Mouse (Mus musculus): ENCODE measurements around the gene A730049H05Rik.
A peak's percentile ranks its signal among the peaks of the same experiment; 100 is the strongest.

Gene A730049H05Rik

DNA sequence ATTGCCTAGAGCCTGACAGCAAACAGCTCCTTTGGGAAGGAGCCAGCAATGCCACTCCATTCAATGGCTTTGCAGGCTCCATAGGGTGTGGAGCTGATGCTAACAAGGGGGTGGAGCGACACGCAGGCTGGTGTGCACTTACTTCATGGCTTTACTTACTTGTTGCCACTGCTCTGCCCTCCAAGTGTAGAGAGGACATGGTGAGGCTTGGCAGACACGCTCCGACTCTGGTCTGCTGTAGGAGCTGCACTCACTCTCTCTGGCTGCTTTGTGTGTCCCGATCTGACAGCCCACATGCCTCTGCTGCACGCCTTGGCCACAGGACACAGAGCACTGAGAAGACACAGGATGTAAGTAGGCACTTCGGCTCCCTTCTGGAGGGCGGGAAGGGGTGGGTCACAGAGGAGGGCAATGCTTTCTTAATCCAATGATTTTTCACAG, at the start of gene A730049H05Rik:
TSS of gene A730049H05Rik (plus strand) at position 168 of the 441 bp plus-strand sequence.
- DNase-seq, result peak; percentile 50

DNA sequence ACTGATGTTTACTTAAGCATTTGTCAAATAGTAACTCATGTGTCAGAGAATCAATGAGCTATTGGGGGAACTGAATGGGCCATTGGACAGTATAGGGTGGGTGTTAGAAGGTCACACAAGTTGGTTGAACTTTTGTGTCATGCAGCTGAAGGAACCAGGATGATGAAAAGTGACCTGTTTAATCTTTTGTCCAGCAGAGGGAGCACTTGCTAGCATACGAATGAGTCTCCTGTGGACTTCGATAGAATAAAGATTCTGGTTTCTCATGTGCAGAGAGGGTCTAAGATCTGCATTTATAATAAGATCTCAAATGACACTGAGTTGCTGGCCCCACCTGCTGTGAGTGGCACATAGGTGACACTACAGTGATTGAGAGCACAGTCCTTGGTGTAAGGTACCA, 39.9 kb upstream of the A730049H05Rik start:
- peak; percentile 33 for DNase-seq

DNA sequence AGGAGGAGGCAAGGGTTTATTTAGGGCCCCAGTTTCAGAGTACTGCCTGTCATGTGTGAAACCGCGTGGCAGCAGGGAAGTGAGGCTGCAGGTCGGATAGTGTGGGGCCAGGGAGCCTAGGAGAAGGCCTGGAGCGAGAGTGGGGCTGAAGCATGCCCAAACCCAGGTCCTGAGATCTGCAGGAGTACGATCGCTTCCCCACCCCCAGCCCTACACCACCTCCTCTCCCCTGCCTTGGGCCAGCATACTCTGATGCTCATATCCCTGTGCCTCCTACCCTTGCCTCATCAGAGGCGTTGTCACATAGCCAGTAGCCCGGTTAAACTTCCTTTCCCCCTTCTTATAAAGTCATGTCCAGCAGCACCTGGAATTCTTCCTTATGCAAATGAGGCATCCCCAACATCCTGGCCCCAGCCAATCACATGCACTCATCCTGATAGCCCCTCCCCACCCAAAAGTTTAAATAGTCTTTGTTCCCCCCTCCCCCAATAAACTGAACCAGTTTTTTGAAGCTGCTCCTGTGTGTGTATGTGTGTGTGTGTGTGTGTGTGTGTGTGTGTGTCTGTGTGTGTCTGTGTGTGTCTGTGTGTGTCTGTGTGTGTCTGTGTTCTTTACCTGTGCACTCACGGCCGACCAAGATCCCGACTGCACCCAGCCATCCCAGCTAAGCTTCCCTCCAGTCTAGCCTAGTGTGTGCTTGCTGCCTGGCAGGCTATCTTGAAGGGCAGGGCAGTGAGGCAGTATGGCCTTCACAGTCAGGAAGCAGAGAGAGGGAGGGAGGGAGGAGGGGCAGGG, 36.9 kb upstream of the A730049H05Rik start:
- DNase-seq, result peak; percentile 45

DNA sequence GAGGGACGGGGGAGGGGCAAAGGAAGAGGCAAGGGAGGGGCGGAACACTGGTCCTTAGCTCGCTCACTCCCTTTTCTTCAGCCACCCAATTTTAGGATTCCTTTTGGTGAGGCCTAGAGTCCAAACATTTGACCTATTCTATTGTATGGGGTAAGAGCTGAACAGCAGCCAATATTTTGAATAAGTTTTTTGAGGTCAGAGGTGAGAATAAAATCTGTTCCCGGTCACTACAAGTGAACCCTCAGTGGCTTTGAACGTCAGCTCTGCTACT, 36.4 kb upstream of the A730049H05Rik start:
- no peak for DNase-seq

DNA sequence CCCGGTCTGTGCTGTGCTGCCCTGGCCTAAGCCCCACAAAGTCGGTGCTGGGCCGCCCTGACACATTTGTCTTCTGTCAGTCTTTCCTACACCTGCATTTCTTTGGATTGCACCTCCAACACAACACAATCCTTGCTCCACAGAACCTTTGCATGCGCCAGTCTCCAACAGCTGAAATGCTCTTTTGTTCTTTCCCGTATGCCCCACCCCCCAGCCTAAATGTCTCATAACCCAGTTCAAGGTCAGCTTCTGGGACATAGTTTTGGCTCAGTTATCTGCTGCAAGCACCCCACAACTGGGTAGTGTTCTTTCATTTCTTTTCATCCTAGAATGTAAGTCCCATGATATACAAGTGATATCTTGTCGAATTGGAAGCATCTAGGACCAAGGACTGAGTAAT, 34.8 kb upstream of the A730049H05Rik start:
- DNase-seq, result no peak

DNA sequence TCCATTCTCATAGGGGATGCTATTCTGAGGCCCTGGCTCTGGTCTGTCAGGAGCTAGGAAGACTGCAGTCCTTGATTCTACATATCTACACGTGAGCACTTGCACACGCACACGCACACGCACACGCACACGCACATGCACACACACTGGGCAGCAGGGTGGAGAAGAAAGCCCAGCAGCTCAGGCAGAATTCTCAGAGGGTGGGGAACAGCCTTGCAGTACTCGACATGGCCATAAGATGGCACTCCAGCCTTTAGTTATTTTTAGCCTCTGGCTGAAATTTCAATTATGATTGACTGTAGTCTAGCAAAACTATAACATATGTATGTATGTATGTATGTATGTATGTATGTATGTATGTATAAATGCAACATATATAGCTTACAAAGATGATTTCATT, 31.5 kb upstream of the A730049H05Rik start:
- DNase-seq, result peak; percentile 74

DNA sequence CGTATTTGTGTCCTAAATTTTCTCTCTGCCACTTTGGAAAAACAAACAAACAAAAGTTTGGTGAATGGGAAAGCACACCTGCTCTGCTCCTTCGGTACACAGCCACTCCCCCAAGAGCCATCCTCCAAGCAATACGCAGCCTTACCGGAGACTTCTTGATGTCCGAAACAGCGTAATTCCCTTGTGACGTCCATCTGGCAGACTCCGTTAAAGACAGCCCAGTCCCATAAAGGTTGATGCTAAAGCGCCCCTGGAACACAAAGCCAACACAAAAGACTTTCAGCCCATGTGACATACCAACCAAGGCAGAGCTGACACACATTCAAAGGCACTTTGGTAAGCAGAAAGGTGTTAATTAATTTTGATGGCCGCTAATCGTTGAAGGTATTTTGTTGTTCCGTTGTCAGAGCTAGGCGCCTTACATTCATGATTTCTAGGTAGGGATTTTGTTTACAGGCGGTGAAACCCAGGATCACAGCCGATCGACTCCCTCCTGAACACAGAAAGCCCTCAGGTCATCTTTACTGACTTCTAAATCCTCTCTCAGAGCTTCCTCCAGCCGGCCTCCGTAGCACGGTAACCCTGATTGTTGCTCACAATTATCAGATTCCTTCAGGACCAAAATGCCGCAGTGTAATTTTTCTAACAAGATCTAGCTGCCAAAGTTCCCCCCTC, 29.4 kb upstream of the A730049H05Rik start:
- DNase-seq, result no peak

DNA sequence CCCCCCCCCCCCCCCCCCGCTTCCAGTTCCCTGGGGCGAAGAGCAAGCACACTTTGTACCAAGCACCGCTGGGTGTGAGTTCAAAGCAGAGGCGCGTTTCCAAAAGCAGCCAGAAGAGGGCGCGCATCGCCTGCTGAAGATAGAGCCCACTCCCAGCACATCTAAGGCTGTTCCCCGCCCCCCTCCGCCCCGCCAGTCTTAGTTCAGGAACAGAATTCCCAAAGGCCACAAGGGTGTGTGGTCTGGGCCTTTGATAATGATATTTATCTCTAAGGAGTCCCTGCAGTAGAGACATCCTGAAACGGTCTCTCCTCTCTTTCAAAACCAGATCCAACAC, 28.9 kb upstream of the A730049H05Rik start:
- peak; percentile 96 for DNase-seq

DNA sequence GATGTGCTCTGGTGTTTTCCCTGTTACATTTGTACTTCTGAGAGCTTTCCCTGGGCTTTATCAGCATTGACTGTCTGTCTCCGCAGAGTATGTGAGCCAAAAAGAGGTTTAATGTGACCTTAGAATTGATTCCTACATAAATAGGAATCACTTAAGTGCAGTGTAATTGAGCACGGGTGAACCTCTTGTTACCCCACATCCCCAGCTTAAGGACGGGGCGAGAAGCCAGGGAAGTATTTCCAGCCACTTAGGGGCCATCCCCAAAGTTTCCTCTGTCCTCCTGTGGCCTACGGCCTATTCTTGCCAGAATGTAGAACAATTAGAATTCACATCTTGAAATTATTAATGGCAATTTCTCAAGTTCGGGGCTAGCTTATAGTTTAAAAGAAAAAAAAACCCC, 22.5 kb upstream of the A730049H05Rik start:
- no peak for DNase-seq

DNA sequence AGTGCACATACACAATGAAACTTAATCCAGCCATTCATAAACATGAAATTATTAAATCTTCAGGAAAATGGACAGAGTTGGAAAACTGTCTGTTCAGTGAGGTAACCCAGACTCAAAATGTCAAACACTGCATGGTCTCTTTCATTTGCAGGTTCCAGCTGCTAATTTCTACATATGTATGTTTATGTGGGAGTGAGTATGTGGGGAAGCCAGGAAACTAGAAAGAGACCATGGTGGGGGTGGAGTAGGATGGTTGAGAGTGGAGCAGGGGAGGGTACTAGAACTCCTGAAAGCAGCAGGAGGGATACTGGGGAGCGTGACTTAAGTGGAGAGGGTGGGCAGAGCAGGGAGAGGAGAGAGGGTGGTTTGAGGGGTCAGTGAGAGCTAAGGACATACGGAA, 14.8 kb upstream of the A730049H05Rik start:
- no peak for DNase-seq

DNA sequence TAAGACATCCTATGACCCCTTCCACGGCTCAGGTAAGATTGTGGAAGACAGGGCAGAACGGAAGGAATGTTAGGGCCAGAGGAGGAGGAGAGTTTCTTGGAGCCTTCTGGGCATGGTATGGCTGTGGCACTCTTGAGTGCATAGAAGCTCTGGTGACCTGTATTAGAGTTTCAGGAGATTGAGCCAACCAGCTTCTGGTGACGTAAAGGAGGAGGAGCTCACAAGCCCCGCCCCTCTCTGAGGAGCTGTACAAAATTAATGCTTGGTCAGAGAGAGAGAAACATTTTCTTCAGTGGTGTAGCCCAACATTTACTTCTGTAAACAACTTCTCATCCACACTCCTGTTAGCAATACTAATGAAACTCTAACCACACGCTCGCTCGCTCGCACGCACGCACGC, 13.9 kb upstream of the A730049H05Rik start:
- no peak for DNase-seq

DNA sequence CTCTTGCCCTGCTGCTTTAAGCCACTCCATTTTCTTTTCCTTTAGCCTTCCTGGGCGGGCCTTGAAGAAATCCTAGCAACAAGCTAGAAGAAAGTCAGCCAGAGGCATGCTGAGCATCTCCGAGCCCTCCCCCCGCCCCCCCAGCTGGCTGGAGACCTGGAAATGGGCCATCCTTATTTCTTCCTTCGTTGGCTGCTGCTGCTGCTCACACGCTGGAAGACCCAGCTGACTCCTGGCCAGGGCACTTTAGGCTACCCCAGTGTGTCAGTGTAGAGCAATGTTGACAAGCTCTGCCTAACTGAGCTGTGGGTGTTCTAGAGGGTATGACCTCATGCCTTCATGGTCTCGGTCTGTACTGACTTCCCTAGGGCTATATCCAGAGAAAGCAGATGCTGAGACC, 13.1 kb upstream of the A730049H05Rik start:
- peak; percentile 63 for DNase-seq

DNA sequence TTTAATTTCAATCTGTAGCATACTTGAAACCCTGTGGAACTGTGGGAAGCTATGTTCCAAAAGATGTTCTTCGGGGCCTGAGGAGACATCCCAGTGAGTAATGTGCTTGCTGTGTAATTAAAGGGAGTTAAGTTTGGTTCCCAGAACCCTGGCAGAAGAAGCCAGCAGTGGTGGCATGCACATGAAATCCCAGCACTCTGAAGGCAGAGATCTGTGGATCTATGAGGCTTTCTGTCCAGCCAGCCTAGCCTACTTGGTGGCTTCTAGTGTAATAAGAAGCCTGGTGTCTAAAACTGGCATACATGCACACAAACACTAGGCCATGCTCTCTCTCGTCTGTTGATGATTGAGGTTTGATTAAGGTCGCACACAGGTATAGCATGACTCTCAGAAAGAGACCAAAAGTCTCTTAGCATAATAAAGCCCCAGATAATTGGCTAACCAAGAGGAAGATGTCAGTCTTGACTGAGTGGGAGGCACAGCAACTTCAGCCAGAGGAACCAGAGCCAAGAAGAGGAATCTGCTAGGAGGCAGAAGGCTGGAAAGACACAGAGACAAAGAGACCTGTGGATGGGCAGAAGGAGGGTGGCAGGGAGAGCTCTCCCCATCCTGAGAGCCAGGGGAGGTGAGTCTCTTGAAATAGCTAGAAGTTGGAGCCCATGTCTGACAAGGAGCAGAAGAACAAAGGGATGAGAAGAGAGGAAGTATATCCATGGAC, 11.9 kb upstream of the A730049H05Rik start:
- no peak for DNase-seq

DNA sequence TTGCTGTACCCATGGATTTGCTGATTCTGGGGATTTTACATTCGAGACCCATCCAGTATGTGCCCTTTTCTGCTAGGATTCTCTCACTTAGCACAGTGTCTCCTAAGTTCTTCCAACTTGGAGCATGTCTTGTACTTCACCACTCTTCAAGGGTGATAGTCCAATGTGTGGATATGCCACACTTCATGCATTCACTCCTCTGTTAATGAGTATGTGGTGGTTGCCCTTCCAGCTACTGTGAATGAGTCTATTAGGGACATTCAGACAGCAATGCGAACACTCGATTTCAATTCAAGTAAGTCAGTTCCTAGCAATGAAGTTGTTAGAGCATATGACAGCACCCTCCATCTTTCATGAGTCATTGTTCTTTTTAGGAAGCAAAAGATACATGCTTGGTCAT, 6.5 kb upstream of the A730049H05Rik start:
- no peak for DNase-seq

DNA sequence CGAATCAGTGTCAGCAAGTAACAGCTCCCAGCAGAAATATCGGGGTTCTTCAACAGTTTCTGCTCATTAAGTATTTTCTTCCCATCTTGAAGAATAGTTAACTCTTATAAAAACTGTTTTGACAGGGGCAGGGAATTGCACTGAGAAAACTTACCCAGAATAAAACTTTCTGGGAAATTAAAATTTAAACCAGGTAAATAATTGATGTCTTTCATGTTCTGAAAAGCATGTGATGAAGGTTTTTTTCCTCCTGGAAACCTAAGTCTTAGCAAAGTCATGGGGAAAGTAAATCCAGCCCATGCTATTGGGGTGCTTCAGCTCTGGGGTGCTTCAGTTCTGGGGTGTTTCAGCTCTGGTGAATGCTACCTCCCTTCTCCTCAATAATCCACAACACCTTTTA, 5.7 kb upstream of the A730049H05Rik start:
- no peak for DNase-seq

DNA sequence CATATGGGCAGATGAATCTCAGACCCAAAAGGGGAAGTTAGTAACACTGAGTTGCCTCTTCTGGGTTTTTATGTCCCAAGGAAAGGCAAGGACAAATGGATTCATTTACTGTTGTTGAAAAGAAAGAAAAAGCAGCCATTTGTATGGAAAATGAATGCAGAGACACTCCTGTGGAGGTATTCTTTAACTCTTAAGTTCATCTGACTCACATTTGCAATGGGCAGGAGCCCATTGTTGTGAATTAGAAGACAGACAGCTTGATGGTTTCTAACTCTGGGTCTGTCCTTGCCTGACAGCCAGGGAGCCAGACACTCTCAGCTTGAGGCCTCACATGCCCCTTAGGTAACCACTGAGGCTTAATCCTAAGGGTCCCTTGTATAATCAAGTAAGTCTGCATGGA, 4.7 kb upstream of the A730049H05Rik start:
- DNase-seq, result no peak

DNA sequence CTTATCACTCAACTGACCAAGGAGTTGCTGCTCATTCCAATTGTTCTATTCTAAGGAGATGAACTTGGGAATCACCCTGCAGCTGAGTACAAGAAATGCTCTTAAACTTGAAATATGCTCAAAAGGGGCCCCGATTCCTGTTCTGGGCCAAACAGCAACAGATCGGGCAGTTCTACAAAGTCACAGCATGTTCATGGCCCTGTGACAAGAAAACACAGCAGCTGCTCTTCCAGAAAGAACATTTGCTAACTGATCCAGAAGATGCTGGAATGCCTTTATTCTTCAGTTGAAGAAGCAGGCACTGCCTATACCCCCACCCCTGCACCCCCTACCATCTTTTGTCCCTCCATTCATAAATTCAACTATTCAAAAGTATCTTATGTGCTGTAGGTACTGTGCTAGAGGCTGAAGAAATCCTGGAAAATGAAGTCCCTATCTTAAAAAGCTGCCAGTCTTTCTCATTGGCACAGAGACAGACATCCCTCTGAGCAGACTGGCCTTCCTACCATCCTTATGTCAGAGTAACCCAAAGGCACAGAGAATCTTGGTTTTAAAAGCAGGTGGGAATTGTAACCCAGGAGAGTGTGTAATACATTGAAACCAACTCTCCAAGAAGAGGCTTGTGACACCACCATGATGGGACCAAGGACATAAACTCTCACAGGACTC, 3.4 kb upstream of the A730049H05Rik start:
- peak; percentile 49 for DNase-seq

DNA sequence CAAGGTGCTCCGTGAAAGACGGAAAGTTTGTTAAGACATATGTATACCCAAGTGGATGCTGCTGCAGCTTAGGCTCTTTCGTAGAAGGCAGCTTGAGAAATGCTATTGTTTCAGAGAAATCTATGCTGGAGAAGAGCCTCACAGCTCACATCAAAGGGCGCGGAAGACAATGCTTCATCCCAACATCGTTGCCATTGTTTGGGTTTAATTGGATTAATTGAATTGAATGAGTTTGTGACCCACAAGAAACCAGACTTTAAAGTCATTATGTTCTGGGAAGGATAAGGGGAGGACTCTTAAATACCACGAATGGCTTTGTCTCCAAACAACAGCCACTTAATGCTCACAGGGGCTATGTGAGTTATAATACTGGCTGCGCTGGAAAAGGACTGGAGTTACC, 1.4 kb downstream of the A730049H05Rik start:
- no peak for DNase-seq

DNA sequence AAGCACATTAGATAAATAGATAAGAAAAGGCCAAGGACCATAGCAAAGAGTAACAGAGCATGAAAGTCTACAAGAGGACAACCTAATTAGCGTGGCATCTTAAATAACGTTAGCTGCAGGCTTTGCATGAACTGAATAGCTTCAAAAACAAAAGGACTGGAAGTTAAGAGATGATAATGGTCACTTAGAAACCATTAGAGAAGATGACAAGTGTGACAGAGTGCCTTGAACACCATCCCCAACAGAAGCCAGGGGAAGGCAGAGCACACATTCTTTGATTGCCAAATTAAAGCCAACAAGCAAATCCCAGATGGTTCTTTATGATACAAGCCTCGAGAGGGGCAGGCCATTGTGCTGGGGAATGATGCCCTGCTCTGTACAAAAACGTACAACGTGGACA, 5.3 kb downstream of the A730049H05Rik start:
- no peak for DNase-seq

DNA sequence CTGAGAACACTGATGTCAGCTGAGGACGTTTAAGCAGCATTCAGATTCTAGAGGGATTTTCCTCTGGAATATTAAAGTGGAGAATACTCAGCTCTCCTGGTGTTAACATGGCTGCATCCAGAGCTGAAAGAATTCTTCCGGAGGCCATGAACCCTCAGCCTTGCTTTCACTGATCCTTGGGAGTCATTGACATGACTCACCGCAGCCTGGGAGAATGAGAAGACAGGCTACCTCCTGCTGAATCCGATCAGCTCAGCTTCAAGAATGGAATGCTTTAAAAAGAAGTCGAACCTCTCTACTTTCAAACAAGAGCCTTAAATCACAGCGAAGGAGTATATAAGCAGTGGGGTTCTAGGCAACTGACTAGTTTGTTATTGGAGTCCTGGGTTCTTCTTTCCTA, 5.7 kb downstream of the A730049H05Rik start:
- no peak for DNase-seq

DNA sequence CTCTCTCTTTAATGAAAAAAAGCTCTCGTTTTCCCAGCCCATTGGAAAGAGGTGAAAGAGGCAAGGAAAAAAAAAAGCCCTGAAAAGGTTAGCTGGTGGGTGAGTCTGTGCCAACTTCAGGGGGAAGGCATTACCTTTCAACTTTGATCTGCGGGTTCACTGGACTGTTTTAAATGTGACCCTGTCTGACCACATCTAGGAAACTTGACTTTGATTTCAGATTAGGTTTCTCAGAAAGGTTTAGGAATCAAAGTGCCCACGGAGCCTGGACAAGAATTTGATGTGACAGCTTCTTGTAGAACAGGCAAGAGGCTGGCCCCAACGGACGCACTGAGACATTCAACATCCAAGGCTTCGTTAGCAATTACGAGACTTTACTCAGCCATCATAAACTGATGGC, 7.7 kb downstream of the A730049H05Rik start:
- DNase-seq, result no peak

DNA sequence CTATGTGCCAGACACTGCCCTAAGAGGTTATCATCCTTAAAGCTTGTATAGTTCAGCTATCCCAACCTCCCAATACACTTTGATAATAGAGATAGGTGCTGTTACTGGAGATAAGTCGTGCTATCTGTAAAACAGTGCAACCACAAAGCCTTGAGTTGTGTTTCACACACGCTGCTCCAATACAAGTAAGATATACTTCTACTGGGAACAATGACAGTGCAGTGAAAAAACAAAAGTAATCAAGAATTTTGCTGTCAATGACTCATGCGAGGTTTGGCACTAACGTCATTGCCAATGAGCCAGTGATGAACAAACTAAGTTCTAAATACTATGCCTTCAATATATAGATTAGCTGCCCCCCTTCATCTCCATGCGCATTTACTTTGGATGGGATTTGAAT, 10.3 kb downstream of the A730049H05Rik start:
- no peak for DNase-seq

DNA sequence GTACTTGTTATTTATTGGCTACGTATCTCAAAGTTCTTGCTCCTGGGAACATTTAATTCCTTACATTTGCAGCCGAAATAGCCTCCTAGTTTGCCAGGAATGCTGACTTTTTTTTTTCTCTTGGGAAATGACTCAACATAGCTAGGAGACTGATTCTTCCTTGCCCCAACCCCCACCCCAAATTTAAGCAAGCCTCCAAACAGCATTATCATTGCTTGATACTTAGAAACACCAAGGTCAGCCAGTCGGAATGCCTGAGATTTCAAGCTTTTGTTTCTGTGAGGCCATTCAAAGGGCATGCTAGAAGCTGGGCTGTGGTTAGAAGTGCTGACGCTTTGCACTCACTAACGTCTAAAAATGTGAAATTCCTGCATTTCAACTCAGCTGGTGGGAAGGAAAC, 11.1 kb downstream of the A730049H05Rik start:
- DNase-seq, result no peak

DNA sequence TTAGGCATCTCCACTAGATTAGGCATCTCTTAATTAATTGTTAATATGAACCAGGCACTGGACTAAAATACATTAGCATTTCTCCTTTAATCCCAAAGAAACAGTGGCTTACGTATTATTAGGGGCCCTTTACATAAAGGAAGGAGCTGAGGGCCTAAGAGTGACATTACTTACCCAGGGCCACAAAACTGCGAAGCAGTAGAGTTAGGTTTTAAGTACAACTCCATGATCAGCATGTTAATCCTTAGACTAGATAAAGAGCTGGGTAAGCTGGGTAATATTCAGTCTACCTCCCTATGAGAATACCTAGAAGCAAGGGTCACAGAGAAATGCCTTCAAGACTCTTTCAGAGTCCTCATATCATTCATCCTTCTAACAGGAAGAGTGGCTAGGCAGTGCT, 12.9 kb downstream of the A730049H05Rik start:
- DNase-seq, result no peak
